Mouse (Mus musculus): ENCODE measurements at regions not wholly inside any gene's neighbourhood (a gene's known extent, or its start where the extent isn't known, plus 50 kb on each side); places are given as distances from the start of the nearest gene placed in this dataset.

GRCm38 (mm10) chr13:33558927-33559326, 74.3 kb downstream of the Serpinb9g start:
- DNase-seq (ENCODE audit: low spot score), result no peak

GRCm38 (mm10) chr13:33559719-33560118, 75.1 kb downstream of the Serpinb9g start:
- no peak for DNase-seq (ENCODE audit: low spot score)

- peak; percentile 30 for DNase-seq (ENCODE audit: low spot score)
Observed at GRCm38 (mm10) chr13:33561625-33562024, 77.0 kb downstream of the Serpinb9g start.

GRCm38 (mm10) chr13:33562928-33563327, 78.3 kb downstream of the Serpinb9g start:
- no peak for DNase-seq (ENCODE audit: low spot score)

GRCm38 (mm10) chr13:33563366-33563765, 78.8 kb downstream of the Serpinb9g start:
- DNase-seq (ENCODE audit: low spot score), result no peak

GRCm38 (mm10) chr13:33567915-33568314, 83.3 kb downstream of the Serpinb9g start:
- DNase-seq (ENCODE audit: low spot score), result no peak

- DNase-seq (ENCODE audit: low spot score), result no peak
Observed at GRCm38 (mm10) chr13:33569318-33569717, 84.7 kb downstream of the Serpinb9g start.

GRCm38 (mm10) chr13:33570836-33571235, 86.2 kb downstream of the Serpinb9g start:
- no peak for DNase-seq (ENCODE audit: low spot score)

GRCm38 (mm10) chr13:33586065-33586464, 75.1 kb upstream of the Serpinb6d start:
- DNase-seq (ENCODE audit: low spot score), result peak; percentile 13

Measured in adipocyte (in vitro differentiated cells).